Comparison of ENCODE assay signal across 15 mouse cellular contexts in the genomic region with DNA sequence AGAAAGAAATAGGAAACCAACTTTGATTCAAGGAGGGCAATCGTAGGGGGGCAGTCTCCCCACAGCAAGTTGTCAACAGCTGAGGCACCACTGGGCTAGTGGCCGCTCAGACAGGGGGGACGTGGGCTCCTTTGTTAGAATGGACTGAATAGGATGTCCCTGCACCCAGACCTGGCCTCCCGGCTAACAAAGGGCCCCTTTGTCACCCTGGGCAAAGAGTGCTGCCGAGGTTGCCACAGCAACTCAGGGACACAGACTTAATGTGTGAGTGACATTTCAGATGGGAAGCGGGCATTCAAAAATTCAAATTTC. TPM values are rescaled to one million over a fixed set of nuclear protein-coding genes. Genes with fewer than 3 reads are reported as not detected.
DNase-seq lines count a peak whose midpoint lies in the region; ATAC-seq and TF ChIP-seq lines count a peak whose summit lies in the region.
"Had no signal": no experiment of that assay in that cellular context is flagged by ENCODE, and none has a peak within 500 bp of the region (broad histone marks: within the 10 kb centered on the region; RNA-seq: fewer than 3 reads in every experiment).

No protein-coding gene starts in this region.

- H3K4me3 ChIP-seq in neural tube, embryonic 15.5 days (replicated peaks): no peak overlapping the region
- no peak overlapping the region for H3K4me3 ChIP-seq in layer of hippocampus, adult 2 months
- H3K4me3 ChIP-seq: left cerebral cortex, adult 2 months had no signal

- H3K36me3 ChIP-seq in neural tube, embryonic 15.5 days: no peaks in the 10 kb centered on the region

- H3K9me3 ChIP-seq in neural tube, embryonic 15.5 days (replicated peaks): no peaks in the 10 kb centered on the region

- DNase-seq in neural tube, embryonic 10.5 days (ENCODE audit: extremely low spot score, low spot score): peak; percentile 72
- peak; percentile 27 for DNase-seq in forelimb bud, embryonic 11.5 days (ENCODE audit: low read depth, low spot score)
- peak; percentile 83 for DNase-seq in mesoderm, embryonic 11.5 days (ENCODE audit: low read depth, low spot score)
- peak; percentile 97 for DNase-seq in retina, postnatal 1 day
- no peak for DNase-seq in left cerebral cortex, adult 9 months (ENCODE audit: low spot score in 2 of 2)
- DNase-seq in frontal cortex, postnatal 36 days (ENCODE audit: low spot score in 2 of 2): no peak
- DNase-seq in layer of hippocampus, adult 2 months (ENCODE audit: low spot score in 2 of 2): no peak
- DNase-seq: adrenal gland, postnatal 25 days; cerebellum, adult 8-10 months; heart, postnatal 10 days; kidney, postnatal 25 days; thymus, postnatal 25 days had no signal

- H3K4me1 ChIP-seq in neural tube, embryonic 15.5 days: peaks cover 13% of the 10 kb centered on the region; the same call in 1 of the 2 replicates

- H3K27me3 ChIP-seq in neural tube, embryonic 15.5 days (replicated peaks): peaks cover 30% of the 10 kb centered on the region

- 20% methylated on average over 6 of the region's 6 CpGs for WGBS in neural tube, embryonic 15.5 days

- no peak overlapping the region for H3K4me2 ChIP-seq in neural tube, embryonic 15.5 days

- no peak for ATAC-seq in neural tube, embryonic 15.5 days (ENCODE audit: low FRiP score)

- H3K27ac ChIP-seq in neural tube, embryonic 15.5 days (replicated peaks): no peak overlapping the region
- no peak overlapping the region for H3K27ac ChIP-seq in layer of hippocampus, adult 2 months
- H3K27ac ChIP-seq: left cerebral cortex, adult 2 months; liver, embryonic 14.5 days had no signal

- TF ChIP-seq CTCF in layer of hippocampus, adult 2 months (conservative IDR thresholded peaks at IDR 0.05): no peak

- H3K9ac ChIP-seq in neural tube, embryonic 15.5 days (replicated peaks): no peak overlapping the region
- H3K9ac ChIP-seq: liver, embryonic 14.5 days had no signal

RNA-seq across cellular contexts. Expression of a gene that starts 7.1 kb away (rescaled TPM):
- 20.8 and 23.4 TPM in 2 replicates for polyA plus RNA-seq in neural tube, embryonic 15.5 days (2015; fragmentation: Nextera tagmentation; extraction: Ambion mirVana)
- 10 to 100 TPM; 20.8 to 21.3 TPM for total RNA-seq in layer of hippocampus, adult 2 months (2021)

Comparison
In these comparisons a context has a peak if more than half of its experiments do, and no peak if none do; other contexts are left out.
1. DNase-seq: peak in neural tube, embryonic 10.5 days (single experiment), forelimb bud, embryonic 11.5 days (single experiment), mesoderm, embryonic 11.5 days (single experiment) and retina, postnatal 1 day (single experiment); none in left cerebral cortex, adult 9 months (0 of 2), frontal cortex, postnatal 36 days (0 of 2) and layer of hippocampus, adult 2 months (0 of 2).